Comparison of ENCODE assay signal across 13 mouse cellular contexts in genomic region chr5:113147994-113148471, GRCm38 (mm10).
A peak's percentile ranks its signal among the peaks of the same experiment; 100 is the strongest.
DNase-seq lines count a peak whose midpoint lies in the region; ATAC-seq and TF ChIP-seq lines count a peak whose summit lies in the region.
"Had no signal": no experiment of that assay in that cellular context is flagged by ENCODE, and none has a peak within 500 bp of the region (broad histone marks: within the 10 kb centered on the region; RNA-seq: fewer than 3 reads in every experiment).

No protein-coding gene starts in this region.

- DNase-seq in gastrocnemius, adult 2 months, result peak; percentile 62
- DNase-seq in gastrocnemius, postnatal 25 days, result no peak
- DNase-seq in right cerebral cortex, adult 18-20 months, result peak; percentile 78
- DNase-seq in right cerebral cortex, postnatal 14 days, result no peak
- no peak for DNase-seq in kidney, postnatal 36 days
- no peak for DNase-seq in natural killer cell, adult 2 months (ENCODE audit: low spot score in 2 of 2)
- no peak for DNase-seq in testis, postnatal 14 days (ENCODE audit: low spot score)
- DNase-seq: cerebellum, postnatal 36 days; lung, postnatal 36 days; midbrain, embryonic 14.5 days had no signal

- peaks cover 44% of the 10 kb centered on the region for H3K4me1 ChIP-seq in limb, embryonic 13.5 days

- no peak overlapping the region for H3K4me2 ChIP-seq in limb, embryonic 13.5 days (replicated peaks)

- H3K27ac ChIP-seq in gastrocnemius, adult 2 months, result peak overlapping the region; percentile 70
- 0 out of 2 replicates have a peak overlapping the region, but pooled peaks have one; percentile 2 for H3K27ac ChIP-seq in limb, embryonic 13.5 days
- H3K27ac ChIP-seq: liver, embryonic 14.5 days had no signal

- no peak for ATAC-seq in limb, embryonic 13.5 days (ENCODE audit: low FRiP score, low read depth)
- ATAC-seq: intestine, embryonic 16.5 days had no signal

- peak overlapping the region; percentile 10; the same call in 1 of the 2 replicates for H3K9ac ChIP-seq in limb, embryonic 13.5 days
- H3K9ac ChIP-seq: liver, embryonic 14.5 days had no signal

- H3K36me3 ChIP-seq in limb, embryonic 13.5 days, result no peaks in the 10 kb centered on the region

- no peaks in the 10 kb centered on the region for H3K9me3 ChIP-seq in limb, embryonic 13.5 days

- 65% methylated on average over 13 of the region's 13 CpGs for WGBS in limb, embryonic 13.5 days

- no peaks in the 10 kb centered on the region for H3K27me3 ChIP-seq in limb, embryonic 13.5 days

- no peak overlapping the region for H3K4me3 ChIP-seq in gastrocnemius, adult 2 months
- no peak overlapping the region for H3K4me3 ChIP-seq in limb, embryonic 13.5 days

- intact Hi-C loops in gastrocnemius, adult 2 months (cut with DNase I), result no loop called here

- TF ChIP-seq CTCF in gastrocnemius, adult 2 months (IDR thresholded peaks at IDR 0.05), result no peak

Comparison
In these comparisons a context has a peak if more than half of its experiments do, and no peak if none do; other contexts are left out.
1. DNase-seq: peak in gastrocnemius, adult 2 months (single experiment) and right cerebral cortex, adult 18-20 months (single experiment); none in gastrocnemius, postnatal 25 days (single experiment), right cerebral cortex, postnatal 14 days (single experiment), kidney, postnatal 36 days (0 of 2), natural killer cell, adult 2 months (0 of 2) and testis, postnatal 14 days (single experiment).